Mouse (Mus musculus) hindbrain, embryonic 13.5 days (tissue): Measurements from ENCODE around the gene Epn1. TPM values are rescaled to one million over a fixed set of nuclear protein-coding genes. Genes with fewer than 3 reads are reported as not detected.
A peak's percentile ranks its signal among the peaks of the same experiment; 100 is the strongest.

Experiments used
- ATAC-seq: fragments of 200-750 bp; cut with Nextera tagmentation; 2 replicates; pipeline ENCODE4 v1.8.0; 2017; ENCODE audit warnings: moderate TSS enrichment; ENCODE audit not compliant: low FRiP score
- H3K27ac ChIP-seq: fragments of 300-500 bp; sonication (generic); 2 replicates; pipeline ENCODE4 v1.5.1; 2015; ENCODE audit warnings: inconsistent platforms, mild to moderate bottlenecking, moderate library complexity
- H3K27me3 ChIP-seq: fragments of 300-500 bp; sonication (generic); 2 replicates; pipeline ENCODE4 v1.6.1; 2015; ENCODE audit warnings: mild to moderate bottlenecking, inconsistent platforms
- H3K36me3 ChIP-seq: fragments of 300-500 bp; sonication (generic); 2 replicates; pipeline ENCODE4 v1.6.1; 2015; ENCODE audit warnings: mild to moderate bottlenecking, inconsistent platforms
- H3K4me1 ChIP-seq: fragments of 300-500 bp; sonication (generic); replicated peaks from 2 replicates; pipeline ENCODE4 v1.6.1; 2015; ENCODE audit warnings: inconsistent platforms
- H3K4me2 ChIP-seq: fragments of 300-500 bp; sonication (generic); 2 replicates; pipeline ENCODE4 v1.6.1; 2015; ENCODE audit warnings: inconsistent platforms, mild to moderate bottlenecking, moderate library complexity
- H3K4me3 ChIP-seq: fragments of 300-500 bp; sonication (generic); 2 replicates; pipeline ENCODE4 v1.5.1; 2015; ENCODE audit warnings: mild to moderate bottlenecking, inconsistent platforms
- H3K9ac ChIP-seq: fragments of 300-500 bp; sonication (generic); 2 replicates; pipeline ENCODE4 v1.6.1; 2015; ENCODE audit warnings: mild to moderate bottlenecking, inconsistent platforms
- H3K9me3 ChIP-seq: fragments of 300-500 bp; sonication (generic); 2 replicates; pipeline ENCODE4 v1.6.1; 2016; ENCODE audit warnings: inconsistent platforms
- WGBS: fragments of 180-500 bp; shearing (Covaris S2); methylation state at CpG from one replicate; pipeline ENCODE4 v1.1.7; 2015; 5-methylcytosine and 5-hydroxymethylcytosine counted together
- polyA plus RNA-seq: library from polyadenylated mRNA; unstranded; fragments of >200 nt; fragmentation: Nextera tagmentation; extraction: Ambion mirVana; gene quantifications from 2 replicates; pipeline ENCODE4 v1.2.1, GENCODE M21; 2015

Epn1 gene
- polyA plus RNA-seq, 1 experiment from 2014 or later, result 83.8 TPM

DNA sequence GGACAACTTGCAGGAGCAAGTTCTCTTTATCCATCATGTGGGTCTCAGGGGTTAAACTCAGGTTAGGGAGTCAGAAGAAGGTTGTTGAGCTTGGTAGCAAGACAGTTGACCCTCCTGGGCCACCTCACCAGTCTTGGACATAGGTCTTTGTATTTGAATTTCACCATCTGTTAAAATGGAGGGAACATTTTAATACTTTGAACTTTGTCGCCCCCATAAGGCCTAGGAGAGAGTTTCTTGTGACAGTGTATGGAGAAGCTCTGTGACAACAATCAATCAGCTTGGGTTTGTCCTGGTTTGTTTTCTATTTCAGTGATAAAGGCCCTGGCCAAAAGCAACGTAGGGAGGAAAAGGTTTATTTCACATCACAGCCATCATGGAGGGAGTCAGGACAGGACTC, 32.7 kb upstream of the Epn1 start:
- no peak overlapping the region for H3K9ac ChIP-seq
- peaks cover 3% of the 10 kb centered on the region; the same call in 1 of the 2 replicates for H3K27me3 ChIP-seq
- no peak overlapping the region for H3K4me2 ChIP-seq
- 30% methylated on average over 2 of the region's 2 CpGs for WGBS
- H3K36me3 ChIP-seq, result no peaks in the 10 kb centered on the region
- ATAC-seq, result no peak
- no peak overlapping the region for H3K27ac ChIP-seq
- no peak overlapping the region for H3K4me3 ChIP-seq
- peaks cover 12% of the 10 kb centered on the region for H3K4me1 ChIP-seq
- H3K9me3 ChIP-seq, result no peaks in the 10 kb centered on the region

GRCm38 (mm10) chr7:5051193-5052192, 28.5 kb upstream of the Epn1 start, which contains the start of gene Zfp580:
TSS of gene Zfp580 (plus strand) at chr7:5051538.
- H3K9ac ChIP-seq, result peak within 1 kb of the TSS; percentile 85
- ATAC-seq, result peak; percentile 78
- peak within 1 kb of the TSS; percentile 92 for H3K27ac ChIP-seq
- WGBS, result 2% methylated on average over 65 of the region's 65 CpGs
- H3K4me2 ChIP-seq, result peak within 1 kb of the TSS; percentile 83
- no peaks in the 10 kb centered on the region for H3K9me3 ChIP-seq
- peaks cover 45% of the 10 kb centered on the region for H3K27me3 ChIP-seq
- H3K36me3 ChIP-seq, result no peaks in the 10 kb centered on the region
- H3K4me3 ChIP-seq, result peak within 1 kb of the TSS; percentile 79
- H3K4me1 ChIP-seq, result peaks cover 46% of the 10 kb centered on the region

DNA sequence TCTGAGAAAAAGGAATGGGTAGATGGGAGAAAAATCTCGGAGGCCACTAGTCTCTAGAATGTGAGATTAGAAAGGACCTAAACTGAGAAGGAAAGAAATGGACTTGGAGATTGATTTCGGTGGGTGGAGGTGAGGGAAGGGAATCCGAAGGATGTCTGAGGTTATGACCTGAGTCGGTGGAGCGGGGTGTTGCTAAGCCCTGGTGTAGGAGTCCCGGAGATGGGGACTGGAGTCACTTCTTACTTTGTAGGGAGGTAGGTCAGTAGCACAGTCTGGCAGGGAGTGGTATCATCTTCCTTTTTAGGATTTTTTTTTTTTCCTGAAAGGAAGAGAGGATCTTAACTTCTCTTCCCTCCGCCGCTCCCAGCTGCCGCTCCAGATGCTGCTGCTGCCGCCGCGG, 27.6 kb upstream of the Epn1 start:
- Histone ChIP-seq H3K4me3 (peak overlapping the region; percentile 79), H3K4me1 (peaks cover 55% of the 10 kb centered on the region), H3K27ac (0 out of 2 replicates have a peak overlapping the region, but pooled peaks have one; percentile 92), H3K9ac (peak overlapping the region; percentile 85), H3K36me3 (no peaks in the 10 kb centered on the region), H3K27me3 (peaks cover 55% of the 10 kb centered on the region), H3K9me3 (no peaks in the 10 kb centered on the region), H3K4me2 (peak overlapping the region; percentile 83)
- ATAC-seq, result no peak
- 3% methylated on average over 12 of the region's 12 CpGs for WGBS

DNA sequence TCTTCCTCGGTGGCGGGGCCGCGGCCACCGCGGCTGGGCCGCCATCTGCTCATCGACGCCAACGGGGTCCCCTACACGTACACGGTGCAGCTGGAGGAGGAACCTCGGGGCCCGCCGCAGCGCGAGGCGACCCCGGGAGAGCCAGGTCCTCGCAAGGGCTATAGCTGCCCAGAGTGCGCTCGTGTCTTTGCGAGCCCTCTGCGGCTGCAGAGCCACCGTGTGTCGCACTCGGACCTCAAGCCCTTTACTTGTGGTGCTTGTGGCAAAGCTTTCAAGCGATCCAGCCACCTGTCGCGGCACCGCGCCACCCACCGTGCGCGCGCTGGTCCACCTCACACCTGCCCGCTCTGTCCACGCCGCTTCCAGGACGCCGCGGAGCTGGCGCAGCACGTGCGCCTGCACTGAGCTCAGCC, 27.1 kb upstream of the Epn1 start:
- H3K4me2 ChIP-seq, result peak overlapping the region; percentile 83
- H3K9me3 ChIP-seq, result no peaks in the 10 kb centered on the region
- peak overlapping the region; percentile 85 for H3K9ac ChIP-seq
- ATAC-seq, result no peak
- peak overlapping the region; percentile 79 for H3K4me3 ChIP-seq
- 3% methylated on average over 45 of the region's 45 CpGs for WGBS
- peaks cover 60% of the 10 kb centered on the region for H3K27me3 ChIP-seq
- H3K4me1 ChIP-seq, result peaks cover 60% of the 10 kb centered on the region
- H3K27ac ChIP-seq, result no peak overlapping the region
- no peaks in the 10 kb centered on the region for H3K36me3 ChIP-seq

GRCm38 (mm10) chr7:5053456-5054179, 26.4 kb upstream of the Epn1 start:
- H3K27ac ChIP-seq, result no peak overlapping the region

DNA sequence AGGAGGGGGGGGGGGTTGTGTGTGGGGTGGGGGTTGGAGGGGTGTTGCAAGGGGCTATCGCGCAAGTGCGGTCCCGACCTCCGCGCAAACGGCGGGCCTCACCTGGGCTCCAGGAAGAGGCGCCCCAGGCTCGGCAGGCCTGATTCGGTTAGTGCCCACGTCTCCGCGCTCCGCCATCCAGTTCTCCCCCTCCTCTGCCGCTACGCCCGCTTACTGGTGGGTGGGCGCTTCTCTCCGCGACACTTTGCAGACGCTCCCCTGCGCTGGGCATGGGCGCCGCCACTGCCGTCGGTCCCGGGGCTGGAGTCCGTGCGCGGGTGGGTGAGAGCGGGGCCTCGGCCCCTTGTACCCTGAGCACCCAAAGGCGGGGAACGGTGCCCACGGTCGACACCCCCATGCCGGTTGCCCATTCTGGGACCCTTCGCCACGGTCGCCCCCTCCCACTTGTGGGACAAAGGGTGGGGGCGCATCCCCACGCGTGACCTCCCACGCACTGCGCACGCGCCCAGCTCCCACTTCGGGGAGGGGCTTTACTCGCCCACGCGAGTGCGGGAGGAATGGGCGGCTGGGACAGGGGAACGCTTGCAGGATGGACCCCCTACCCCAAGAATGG, 23.3 kb upstream of the Epn1 start:
- H3K4me2 ChIP-seq, result peak overlapping the region; percentile 70
- peak; percentile 6; the same call in 1 of the 2 replicates for ATAC-seq
- WGBS, result 3% methylated on average over 54 of the region's 55 CpGs
- peak overlapping the region; percentile 80 for H3K27ac ChIP-seq
- peak overlapping the region; percentile 57 for H3K4me3 ChIP-seq
- H3K9ac ChIP-seq, result peak overlapping the region; percentile 83
- H3K4me1 ChIP-seq, result peaks cover 71% of the 10 kb centered on the region
- H3K36me3 ChIP-seq, result no peaks in the 10 kb centered on the region
- no peaks in the 10 kb centered on the region for H3K9me3 ChIP-seq
- peaks cover 68% of the 10 kb centered on the region for H3K27me3 ChIP-seq

More at GRCm38 (mm10) chr7:5053456-5054179, 26.4 kb upstream of the Epn1 start:
- peak overlapping the region; percentile 79 for H3K4me3 ChIP-seq
- H3K9ac ChIP-seq, result peak overlapping the region; percentile 85
- no peaks in the 10 kb centered on the region for H3K36me3 ChIP-seq
- peak overlapping the region; percentile 83 for H3K4me2 ChIP-seq
- ATAC-seq, result no peak
- WGBS, result 9% methylated on average over 32 of the region's 32 CpGs
- peaks cover 61% of the 10 kb centered on the region for H3K4me1 ChIP-seq
- H3K27me3 ChIP-seq, result peaks cover 67% of the 10 kb centered on the region
- no peaks in the 10 kb centered on the region for H3K9me3 ChIP-seq

GRCm38 (mm10) chr7:5057381-5057780, 22.7 kb upstream of the Epn1 start:
- H3K9ac ChIP-seq, result peak overlapping the region; percentile 83
- H3K4me1 ChIP-seq, result peaks cover 66% of the 10 kb centered on the region
- H3K27me3 ChIP-seq, result peaks cover 67% of the 10 kb centered on the region

DNA sequence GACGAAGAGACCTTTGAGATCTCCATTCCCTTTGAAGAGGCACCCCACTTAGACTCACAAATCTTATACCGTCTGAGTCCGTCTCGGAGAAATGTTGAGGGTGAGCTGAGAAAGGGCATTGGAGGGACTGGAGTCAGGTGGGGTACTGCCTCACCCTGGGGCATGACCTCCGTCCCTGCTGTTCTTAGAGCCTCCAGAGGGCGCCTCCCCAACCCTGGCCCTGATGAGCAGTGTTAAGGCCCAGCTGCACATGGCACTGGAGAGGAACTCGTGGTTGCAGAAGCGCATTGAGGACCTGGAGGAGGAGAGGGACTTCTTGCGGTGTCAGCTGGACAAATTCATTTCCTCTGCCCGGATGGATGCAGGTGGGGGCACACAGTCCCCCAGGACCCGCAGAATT, 22.2 kb upstream of the Epn1 start:
- Histone ChIP-seq H3K36me3 (no peaks in the 10 kb centered on the region), H3K4me3 (peak overlapping the region; percentile 57)

More at GRCm38 (mm10) chr7:5057381-5057780, 22.7 kb upstream of the Epn1 start:
- Histone ChIP-seq H3K36me3 (no peaks in the 10 kb centered on the region), H3K4me2 (peak overlapping the region; percentile 70), H3K27ac (peak overlapping the region; percentile 80), H3K4me3 (peak overlapping the region; percentile 57), H3K9me3 (no peaks in the 10 kb centered on the region)
- whole genome bisulfite sequencing, result 36% methylated on average over 8 of the region's 8 CpGs
- ATAC-seq, result no peak

DNA sequence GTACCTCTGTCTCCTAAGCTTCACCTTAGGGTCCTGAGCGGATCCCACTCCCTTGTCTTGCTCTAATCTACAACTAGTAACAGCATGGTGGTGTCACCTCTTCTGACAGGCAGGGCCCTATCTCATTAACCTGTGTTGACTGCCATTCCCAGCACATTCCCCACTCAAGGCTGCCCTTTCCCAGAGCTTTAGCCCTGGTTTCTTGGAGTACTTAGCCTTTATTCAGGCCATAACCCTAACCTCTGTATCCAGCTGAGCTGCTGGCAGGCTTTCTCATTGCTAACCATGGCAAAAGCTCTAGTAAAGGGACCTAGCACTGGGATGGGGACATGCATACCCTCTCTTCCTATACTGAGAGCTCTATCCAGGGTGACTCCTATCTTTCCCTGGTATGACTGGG, 21.4 kb upstream of the Epn1 start:
- H3K36me3 ChIP-seq, result no peaks in the 10 kb centered on the region
- H3K27ac ChIP-seq, result 0 out of 2 replicates have a peak overlapping the region, but pooled peaks have one; percentile 99
- 0 out of 2 replicates have a peak overlapping the region, but pooled peaks have one; percentile 20 for H3K9ac ChIP-seq
- peak overlapping the region; percentile 70; the same call in 1 of the 2 replicates for H3K4me2 ChIP-seq
- 85% methylated on average over 1 of the region's 1 CpGs for WGBS
- peaks cover 61% of the 10 kb centered on the region for H3K4me1 ChIP-seq
- peaks cover 54% of the 10 kb centered on the region for H3K27me3 ChIP-seq
- H3K9me3 ChIP-seq, result no peaks in the 10 kb centered on the region
- no peak for ATAC-seq
- H3K4me3 ChIP-seq, result no peak overlapping the region

More for the DNA sequence above, 22.2 kb upstream of the Epn1 start:
- 28% methylated on average over 11 of the region's 11 CpGs for WGBS
- H3K27me3 ChIP-seq, result peaks cover 62% of the 10 kb centered on the region
- H3K4me2 ChIP-seq, result peak overlapping the region; percentile 70
- no peaks in the 10 kb centered on the region for H3K9me3 ChIP-seq
- no peak for ATAC-seq
- peak overlapping the region; percentile 83 for H3K9ac ChIP-seq
- H3K27ac ChIP-seq, result no peak overlapping the region
- peaks cover 62% of the 10 kb centered on the region for H3K4me1 ChIP-seq

- no peak overlapping the region; the same call in 1 of the 2 replicates for H3K4me2 ChIP-seq
These were observed 20.6 kb upstream of the Epn1 start for GRCm38 (mm10) chr7:5059421-5059820.

GRCm38 (mm10) chr7:5060239-5060731, 19.8 kb upstream of the Epn1 start:
- Histone ChIP-seq H3K27me3 (peaks cover 38% of the 10 kb centered on the region), H3K4me1 (peaks cover 62% of the 10 kb centered on the region), H3K4me2 (peak overlapping the region; percentile 84), H3K27ac (peak overlapping the region; percentile 99), H3K4me3 (peak overlapping the region; percentile 75), H3K9me3 (no peaks in the 10 kb centered on the region), H3K36me3 (no peaks in the 10 kb centered on the region), H3K9ac (peak overlapping the region; percentile 89)
- peak; percentile 1; the same call in 1 of the 2 replicates for ATAC-seq
- WGBS, result 3% methylated on average over 27 of the region's 27 CpGs

More at GRCm38 (mm10) chr7:5059421-5059820, 20.6 kb upstream of the Epn1 start:
- Histone ChIP-seq H3K36me3 (no peaks in the 10 kb centered on the region), H3K4me1 (peaks cover 61% of the 10 kb centered on the region), H3K9me3 (no peaks in the 10 kb centered on the region), H3K27ac (peak overlapping the region; percentile 99), H3K27me3 (peaks cover 46% of the 10 kb centered on the region), H3K9ac (peak overlapping the region; percentile 89; the same call in 1 of the 2 replicates), H3K4me3 (no peak overlapping the region)
- ATAC-seq, result no peak
- 93% methylated on average over 12 of the region's 12 CpGs for WGBS
